Mouse (Mus musculus) embryo, embryonic 10 days (tissue): Measurements from ENCODE around the gene Rps10.
"Not testable (repeated sequence)": the region's sequence is repeated elsewhere in the genome, so short reads cannot be mapped to it uniquely, and the experiment has no call there.

Source experiments
- DNase-seq: peaks from one replicate; pipeline ENCODE4 v3.0.0-alpha.2; 2015; ENCODE audit warnings: low spot score

The Rps10 gene

DNA sequence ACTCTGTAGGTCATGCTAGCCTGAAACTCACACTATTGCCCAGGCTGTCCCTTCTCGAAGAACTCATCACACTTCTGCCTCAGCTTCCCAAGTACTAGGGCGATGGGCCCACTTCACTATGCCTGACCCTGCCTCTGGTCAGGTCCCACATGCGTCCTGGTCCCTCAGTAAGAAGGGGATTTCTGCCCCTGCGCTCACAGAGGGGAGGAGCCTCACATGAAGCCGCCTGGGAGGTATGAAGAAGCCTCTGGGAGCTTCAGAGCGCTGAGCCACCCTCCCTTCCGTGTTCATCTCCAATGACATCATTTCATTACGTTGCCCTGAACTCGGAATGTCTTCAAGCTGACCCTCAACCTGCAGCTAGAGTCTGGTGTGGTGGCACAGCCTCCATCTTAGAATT, 7.3 kb upstream of the Rps10 start:
- no peak for DNase-seq

DNA sequence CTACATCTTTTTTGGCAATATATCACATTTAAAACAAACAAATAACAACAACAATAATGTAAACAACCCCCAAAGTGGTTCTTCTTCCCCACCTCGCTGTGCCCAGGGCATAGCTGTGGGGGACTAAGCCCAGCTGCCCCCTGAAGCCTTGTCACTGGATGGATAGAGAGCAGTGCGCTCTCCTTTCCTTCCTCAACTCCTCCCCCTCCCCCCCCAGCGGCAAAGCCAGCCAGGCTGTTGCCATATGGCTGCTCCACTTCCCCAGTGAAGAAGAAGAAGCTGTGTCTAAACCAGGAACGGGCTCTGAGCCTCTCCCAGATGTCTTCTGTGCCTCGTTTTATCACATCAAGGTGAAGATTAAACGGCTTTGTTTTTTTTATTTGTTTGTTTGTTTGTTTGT, 6.6 kb upstream of the Rps10 start:
- no peak for DNase-seq

DNA sequence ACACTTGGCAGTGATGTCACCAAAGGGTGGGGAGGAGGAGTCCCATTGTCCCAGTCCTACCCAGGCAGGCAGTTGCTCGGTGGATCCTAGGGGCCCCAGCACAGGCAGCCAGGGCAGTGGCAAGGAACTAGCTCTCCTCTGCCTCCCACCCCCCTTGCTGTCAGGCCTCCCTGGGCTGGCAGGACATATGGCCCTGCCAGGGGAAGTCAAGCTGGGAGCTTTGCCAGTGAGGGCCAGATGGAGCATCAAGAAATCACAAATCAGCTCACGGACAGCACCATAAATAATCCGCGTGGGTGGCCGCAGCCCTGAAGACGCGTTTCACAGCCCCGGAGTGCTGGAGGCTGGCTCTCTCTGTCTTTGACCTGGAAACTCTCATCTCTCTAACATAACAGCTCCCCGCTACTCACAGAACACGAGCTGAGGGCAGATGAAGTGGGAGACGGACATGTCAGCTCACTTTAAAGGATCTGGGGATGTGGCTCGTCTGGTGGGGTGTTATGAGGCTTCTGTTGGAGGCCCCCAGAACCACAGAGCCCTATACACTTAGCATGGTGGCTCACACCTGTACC, 6.1 kb upstream of the Rps10 start:
- peak; percentile 50 for DNase-seq

DNA sequence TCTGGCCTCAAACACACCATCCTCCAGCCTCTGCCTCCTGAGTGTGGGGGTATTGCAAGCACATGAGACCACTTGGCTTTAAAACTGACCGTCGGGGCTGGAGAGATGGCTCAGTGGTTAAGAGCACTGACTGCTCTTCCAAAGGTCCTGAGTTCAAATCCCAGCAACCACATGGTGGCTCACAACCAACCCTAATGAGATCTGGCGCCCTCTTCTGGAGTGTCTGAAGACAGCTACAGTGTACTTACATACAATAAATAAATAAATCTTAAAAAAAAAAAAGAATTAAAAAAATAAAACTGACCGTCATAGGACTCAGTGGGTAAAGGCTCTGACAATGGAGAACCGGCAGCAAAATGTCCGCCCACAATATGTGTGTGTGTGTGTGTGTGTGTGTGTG, 3.4 kb upstream of the Rps10 start:
- not testable (repeated sequence) for DNase-seq

DNA sequence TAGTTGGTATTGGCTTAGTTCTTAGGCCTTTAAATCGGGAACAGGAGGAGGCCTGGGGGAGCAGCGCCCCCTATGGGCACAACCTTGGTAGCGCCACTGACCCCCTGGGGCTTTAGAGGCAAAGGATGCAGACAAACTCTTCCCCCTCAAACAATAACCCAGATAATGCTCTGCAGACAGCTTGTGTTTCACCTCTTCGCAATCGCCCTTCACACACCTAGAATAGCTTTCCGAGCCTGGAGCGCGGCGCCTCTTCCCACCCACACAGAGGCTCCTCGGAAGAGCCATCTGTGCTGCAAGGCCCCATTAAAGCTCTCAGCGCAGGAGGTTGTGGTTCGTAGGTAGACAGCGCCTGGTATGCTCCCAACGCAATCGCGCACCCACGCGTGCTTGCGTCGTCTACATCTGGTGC, 2.5 kb upstream of the Rps10 start:
- DNase-seq: no peak

DNA sequence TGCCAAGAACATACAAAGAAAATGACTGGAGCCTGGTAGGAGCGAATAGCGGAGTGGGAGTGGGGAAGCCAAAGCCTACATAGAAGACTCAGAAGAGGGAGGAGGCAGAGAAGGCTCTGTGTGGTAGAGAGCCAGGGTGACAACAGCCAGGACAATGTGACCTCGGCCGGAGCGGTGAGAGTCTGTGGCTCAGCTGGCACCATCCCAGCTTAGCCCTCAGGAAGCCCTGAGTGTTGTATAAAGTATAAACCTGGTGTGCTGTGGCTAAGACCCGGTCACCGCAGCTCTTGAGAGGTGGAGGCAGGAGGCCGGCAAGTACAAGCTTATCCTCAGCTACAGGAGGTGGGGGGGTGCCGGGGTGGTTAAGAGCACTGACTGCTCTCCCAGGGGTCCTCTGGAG, 864 bp upstream of the Rps10 start:
- DNase-seq: no peak

DNA sequence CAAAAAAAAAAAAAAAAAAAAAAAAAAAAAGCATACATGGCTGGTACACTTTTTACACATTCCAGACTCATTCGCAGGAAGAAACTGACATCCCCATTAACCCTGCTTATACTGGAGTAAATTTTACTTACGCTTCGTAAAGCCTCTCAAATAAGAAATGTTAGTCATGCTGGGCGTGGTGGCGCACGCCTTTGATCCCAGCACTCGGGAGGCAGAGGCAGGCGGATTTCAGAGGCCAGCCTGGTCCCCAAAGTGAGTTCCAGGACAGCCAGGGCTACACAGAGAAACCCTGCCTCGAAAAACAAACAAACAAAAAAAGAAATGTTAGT, 930 bp downstream of the Rps10 start:
- not testable (repeated sequence) for DNase-seq

DNA sequence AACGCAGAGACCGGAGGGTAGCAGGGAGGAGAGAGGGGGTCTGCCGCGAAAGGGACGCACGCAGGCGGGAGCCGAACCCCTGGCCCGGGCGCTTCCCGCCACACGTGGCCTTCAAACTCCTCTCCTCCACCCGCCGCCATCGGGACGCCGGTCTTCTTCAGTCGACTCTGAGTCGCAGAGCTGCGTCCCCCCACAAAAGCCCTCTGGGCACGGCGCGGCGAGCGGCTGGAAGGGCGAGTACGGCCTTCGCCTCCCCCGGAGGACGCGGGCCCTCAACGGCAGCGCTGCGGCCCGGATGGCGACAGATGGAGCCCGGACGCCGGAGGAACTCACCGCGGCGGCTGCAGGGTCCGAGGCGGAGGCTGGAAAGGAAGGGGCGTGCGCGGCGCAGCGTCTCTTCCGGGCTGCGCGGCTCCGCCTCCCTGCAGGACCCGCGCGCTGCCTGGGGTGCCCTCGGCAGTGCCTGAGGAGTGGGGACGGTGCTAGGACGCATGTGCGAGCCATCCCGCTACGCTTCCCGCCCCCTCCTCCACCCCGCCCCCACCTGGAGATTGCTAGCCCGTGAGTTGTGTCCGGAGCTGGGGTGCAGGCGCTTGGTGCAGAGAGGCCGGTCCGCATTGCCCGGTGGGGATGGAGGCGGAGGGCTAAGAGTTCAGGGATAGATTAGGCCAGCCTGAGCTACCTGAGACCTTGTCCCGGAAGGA, 1.4 kb downstream of the Rps10 start, which contains the start of gene RPS10-NUDT3:
Gene RPS10-NUDT3, minus strand, starts transcription at position 352 of the 704 bp plus-strand sequence.
- DNase-seq: peak; percentile 97

DNA sequence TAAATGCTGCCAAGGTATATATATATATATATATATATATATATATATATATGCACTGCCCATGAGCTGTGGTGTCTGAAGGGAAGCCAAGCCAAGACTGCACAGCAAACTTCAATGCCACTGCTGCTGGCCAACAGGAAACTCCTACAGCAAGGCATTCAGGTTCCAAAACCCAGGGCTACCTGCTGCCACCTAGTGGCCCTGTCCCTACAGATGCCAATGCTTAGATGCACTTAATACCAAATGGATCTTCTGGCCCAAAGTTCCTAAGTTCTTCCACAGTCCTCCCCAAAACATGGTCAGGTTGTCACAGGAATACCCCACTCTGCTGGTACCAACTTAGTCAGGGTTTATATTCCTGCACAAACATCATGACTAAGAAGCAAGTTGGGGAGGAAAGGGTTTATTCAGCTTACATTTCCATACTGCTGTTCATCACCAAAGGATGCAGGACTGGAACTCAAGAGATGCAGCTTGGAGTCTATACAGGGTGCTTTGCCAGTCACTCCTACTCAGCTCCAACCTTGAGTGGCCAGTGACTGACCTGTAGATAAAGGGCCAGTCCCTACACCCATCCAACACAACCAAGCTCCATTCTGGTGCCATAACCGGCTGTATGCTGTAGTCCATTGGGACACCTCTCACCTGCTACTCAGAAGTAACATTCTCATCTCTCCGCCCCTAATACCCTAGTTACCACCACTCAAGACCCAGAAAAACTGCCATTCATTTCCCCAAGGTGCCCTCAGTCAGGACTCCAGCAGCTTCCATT, 7.0 kb downstream of the Rps10 start:
- DNase-seq: peak; percentile 93

DNA sequence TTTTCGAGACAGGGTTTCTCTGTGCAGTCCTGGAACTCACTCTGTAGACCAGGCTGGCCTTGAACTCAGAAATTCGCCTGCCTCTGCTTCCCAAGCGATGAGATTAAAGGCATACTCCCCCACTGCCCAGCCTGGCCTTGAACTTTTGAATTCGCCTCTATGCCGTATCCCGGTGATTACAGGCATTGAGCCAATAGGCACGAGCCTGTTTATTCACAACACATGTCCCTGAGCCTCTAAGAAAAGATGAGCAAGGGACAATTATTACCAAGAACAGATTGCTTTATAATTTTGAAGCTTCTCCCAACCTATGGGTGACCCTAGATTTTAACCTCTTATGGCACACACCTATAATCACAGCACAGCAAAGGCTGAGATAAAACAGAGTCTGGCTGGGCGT, 8.1 kb downstream of the Rps10 start:
- DNase-seq: no peak

DNA sequence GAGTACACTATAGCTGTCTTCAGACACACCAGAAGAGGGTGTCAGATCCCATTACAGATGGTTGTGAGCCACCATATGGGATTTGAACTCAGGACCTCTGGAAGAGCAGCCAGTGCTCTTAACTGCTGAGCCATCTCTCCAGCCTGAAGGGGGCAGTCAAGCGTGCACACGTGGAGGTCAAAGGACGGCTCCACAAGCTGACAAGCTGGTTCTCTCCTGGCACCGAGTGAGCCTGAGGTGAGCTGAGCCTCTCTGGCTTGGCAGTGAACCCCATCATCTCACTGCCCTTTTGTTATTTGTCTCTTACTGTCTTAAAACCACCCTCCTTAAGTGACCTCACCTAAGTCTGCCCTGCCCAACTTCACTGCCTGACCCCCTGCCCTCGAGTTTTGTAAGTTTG, 9.0 kb downstream of the Rps10 start:
- peak; percentile 40 for DNase-seq

DNA sequence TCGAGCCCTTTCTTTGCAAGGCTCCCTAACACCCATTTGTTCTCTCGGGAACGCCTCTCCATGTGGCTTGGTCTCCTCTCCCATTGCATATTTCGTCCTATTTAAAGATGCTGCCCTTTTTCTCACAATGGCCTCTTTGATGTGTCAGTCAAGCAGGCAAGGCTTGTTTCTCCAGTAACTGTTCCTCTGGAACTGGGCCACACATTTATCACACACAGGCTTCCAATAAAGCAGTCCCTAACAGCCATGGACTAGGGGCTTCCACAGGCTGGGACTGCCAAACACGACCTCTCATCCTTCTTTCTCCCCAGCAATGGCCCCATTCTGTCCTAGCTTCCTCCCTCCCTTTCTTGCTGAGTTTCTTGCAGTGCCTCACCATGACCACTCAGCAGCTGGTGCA, 9.8 kb downstream of the Rps10 start:
- DNase-seq: peak; percentile 47

DNA sequence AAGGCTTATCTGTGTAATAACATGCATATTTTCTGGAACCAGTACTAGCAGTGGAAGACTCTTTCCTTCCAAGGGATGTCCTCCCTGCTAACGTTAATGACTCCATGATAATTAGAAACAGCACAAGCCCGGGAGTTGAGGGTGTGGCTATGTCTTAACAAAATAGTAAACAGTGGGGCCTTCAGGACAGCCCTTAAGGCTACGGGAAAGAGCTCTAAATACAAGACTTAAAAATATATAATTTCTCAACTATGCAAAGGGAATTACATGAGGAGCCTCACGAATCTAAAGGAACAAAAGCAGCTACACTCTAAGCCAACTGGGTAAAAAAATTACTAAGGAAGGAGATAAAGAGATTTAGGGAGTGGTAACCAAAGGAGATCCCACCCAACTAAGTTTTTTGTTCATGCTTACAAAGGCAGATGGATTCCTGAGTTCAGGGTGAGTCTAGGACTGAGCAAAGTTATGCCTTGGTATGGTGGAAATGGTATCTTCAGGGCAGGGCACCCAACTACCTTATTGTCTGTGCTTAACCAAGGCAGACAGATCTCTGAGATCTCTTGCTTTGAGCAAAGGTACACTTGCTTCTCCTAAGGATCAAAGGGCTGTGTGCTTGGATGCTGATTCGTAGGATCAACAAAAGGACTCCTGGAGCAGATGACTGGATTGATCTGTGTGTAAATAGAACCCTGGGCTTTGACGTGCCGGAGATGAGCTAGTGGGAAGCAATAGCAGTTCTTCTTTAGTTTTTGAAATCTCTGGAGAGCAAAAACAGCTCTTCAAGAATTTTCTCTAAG, 10.8 kb downstream of the Rps10 start:
- no peak for DNase-seq

DNA sequence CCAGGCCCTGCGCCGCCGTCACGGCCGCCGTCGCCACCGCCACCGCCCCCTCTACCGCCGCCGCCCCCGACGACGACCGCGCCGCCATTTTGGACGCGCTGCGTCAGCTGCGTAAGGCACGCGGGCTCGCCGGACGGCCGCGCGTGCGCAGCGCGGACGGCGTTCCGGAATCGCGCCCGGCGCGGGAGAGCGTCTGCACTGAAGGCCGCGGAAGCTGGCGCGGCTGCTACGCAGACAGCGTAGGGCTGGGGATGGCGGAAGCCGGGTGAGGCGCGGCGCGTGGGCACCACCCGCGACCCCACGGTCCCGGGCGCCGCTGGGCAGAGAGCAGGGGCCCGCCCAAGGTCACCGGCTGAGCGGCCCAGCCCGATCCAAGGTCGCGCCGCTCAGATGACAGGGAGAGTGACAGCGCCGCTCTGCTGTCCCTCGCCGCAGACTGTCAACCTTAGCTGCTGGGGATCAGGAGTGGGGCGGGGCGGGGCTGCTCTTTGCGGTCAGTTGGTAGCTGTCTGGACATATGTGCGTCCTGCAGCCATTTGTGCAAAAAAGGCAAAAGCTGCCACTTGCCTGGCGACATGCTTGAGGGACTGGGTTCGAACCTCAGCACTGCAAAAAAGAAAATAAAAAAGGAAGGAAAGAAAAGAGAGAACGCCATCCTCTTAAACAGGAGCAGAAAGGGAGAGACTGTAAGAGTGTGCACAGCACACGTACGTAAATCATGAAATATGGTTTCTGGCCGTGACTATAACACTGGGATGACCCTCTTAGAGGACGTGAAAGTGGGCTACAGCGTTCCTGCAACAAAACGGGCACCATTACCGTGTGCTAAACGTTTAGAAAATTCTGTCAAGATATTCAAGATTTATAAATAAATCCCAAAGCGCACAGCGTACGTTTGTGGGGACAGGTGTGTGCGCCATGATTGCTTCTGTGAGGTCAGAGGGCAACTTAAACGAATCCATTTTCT, 12.8 kb downstream of the Rps10 start, which contains the start of gene Nudt3:
Gene Nudt3, minus strand, starts transcription at position 136 of the 967 bp plus-strand sequence.
- DNase-seq: peak; percentile 93

DNA sequence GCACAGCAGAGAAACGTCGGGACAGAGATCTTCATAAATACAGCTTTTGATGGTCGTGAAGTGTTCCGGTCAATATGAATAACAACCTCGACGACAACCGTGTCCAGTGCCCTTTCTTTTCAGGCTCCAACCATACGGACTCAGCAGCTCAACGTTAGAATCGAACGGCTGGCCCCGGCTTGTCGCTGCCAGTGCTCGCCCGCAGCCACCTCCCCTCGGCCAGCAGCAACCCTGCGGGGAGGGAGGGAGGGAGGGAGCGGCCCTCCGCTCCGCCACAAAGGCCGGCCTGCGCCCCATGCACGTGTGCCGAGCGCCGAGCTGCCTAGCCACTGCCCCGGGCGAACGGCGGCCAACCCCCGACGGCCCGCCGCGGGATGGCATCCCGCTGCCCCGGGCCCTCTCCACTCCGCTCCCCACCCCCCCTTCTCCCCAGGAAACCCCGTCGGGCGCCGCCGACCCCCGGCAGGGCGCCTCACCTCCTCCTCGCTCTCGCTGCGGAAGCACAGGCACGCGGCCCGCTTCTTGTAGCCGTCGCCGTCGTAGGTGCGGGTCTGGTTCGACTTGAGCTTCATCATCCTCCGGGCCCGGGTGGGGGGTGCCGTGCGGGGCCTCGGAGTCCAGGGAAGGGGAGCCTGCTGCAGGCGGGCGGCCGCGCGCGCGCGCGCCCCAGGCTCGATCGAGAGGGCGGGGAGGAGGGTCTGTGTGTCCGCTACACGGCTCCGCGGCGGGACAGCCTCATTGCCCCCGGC, 13.7 kb downstream of the Rps10 start:
- DNase-seq: peak; percentile 72

DNA sequence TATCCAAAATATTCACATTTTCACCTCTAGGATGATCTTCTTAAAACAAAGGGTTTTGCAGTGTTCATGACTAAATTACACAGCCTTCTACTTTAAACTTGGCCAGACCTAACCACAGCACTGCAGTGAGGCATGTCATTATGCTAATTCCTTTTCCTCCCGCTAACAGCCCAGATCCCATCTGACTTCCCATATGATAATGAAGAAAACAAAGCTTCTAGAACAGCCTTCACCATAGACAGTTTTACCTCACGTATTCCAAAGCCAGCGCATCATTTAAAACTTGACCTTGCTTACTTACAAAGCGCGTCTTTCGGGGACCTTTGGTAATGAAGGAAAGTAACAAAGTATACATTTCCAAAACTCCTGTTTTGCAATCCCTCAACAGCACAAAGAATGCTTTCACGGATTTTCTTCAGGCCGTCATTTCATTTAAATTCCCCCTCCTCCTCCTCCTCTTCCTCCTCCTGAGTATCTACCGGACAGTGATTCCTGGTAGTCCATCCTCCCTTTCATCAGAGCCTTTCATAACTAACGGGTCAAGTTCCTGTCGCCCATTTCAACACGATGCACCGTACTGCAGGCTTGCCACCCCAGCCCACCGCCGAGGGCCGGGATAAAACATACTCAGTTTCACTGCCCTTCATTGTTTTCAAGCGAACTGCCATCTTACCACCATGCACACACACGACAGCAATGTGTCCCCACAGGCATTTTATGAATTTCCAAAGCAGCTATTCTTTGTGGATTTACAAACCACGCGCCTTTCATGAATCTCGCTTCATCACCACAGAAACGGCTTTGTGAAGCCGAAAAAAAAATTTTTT, 14.6 kb downstream of the Rps10 start:
- DNase-seq: peak; percentile 66

DNA sequence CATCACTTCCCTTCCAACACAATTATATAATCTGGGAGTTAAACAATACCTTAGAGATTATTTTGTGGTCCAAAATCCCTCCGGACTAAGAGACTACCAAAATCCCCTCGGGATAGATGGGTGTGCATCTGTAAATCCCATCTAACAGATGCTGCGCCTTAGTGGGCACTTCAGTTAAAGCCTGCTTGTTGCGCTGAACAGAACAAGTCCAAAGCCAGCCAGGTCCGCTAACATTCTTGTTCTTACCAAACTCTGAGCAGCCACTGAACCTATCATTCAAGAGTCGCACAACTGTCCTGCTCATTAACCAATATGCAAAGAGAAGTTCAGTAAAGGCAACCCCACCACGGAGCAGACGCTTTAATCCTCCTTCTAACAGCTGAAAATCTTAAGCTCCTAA, 15.3 kb downstream of the Rps10 start:
- no peak for DNase-seq

DNA sequence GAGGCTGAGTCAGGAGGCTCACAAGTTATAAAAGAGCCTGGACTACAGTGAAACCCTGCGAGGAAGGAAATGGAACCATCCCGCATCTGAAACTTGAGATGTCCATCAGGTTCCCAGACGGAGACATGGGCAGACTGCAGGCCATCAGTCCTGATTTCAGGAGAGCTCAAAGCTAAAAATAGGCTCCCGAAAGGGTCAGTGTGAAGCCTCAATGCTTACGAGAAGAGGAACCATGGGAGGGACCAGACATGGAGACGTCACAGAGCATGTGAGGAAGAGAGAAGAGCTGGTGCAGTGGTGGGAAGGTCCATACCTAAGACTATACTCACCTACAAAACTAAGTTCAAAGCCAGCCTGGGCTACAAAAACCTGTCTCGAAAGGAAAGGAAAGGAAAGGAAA, 21.1 kb downstream of the Rps10 start:
- DNase-seq: no peak

DNA sequence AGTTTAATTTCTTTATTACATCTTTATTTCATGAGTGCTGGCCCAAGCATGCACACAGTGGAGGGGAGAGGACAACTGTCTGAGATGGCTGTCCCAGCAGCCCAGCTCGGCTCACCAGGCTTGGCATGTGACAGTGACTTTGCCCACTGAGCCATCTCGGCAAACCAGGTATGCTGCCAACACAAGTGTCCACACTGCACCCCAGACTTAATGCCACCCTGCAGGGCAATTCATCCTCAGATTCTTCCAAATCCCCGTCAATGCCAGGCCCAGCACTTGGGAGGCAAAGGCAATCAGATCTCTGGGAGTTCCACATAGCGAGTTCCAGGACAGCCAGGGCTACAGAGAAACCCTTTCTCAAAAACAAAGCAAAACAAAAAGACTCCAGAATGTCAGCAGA, 23.5 kb downstream of the Rps10 start:
- DNase-seq: no peak

DNA sequence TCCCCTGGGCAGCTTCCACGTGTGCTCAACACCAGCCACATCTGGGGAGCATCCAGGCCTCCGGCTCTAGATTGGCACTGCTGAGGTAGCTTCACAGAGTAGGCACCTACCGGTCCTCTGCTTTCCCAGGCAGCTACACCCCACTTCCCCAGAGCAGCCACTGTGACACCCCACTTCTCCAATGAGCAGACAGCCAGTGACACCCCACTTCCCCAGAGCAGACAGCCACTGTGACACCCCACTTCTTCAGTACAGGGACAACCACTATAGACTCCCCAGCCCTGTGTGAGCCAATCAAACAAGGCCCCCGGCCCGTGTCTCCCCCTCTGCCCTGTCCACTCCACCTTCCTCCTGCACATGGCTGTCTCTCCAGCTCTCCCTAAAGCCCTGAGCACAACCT, 24.5 kb downstream of the Rps10 start:
- DNase-seq: no peak
